Mouse (Mus musculus) forebrain, postnatal 0 days (tissue): ENCODE results near the gene Myo10. TPM values are rescaled to one million over a fixed set of nuclear protein-coding genes. Genes with fewer than 3 reads are reported as not detected.
A peak's percentile ranks its signal among the peaks of the same experiment; 100 is the strongest.

Experiments used
- ATAC-seq: fragments of 200-750 bp; cut with Nextera tagmentation; 2 replicates; pipeline ENCODE4 v1.8.0; 2017; ENCODE audit warnings: mild to moderate bottlenecking, moderate library complexity
- DNase-seq: peaks from one replicate; pipeline ENCODE4 v3.0.0-alpha.2; 2015
- H3K27ac ChIP-seq: fragments of 300-500 bp; sonication (generic); 2 replicates; pipeline ENCODE4 v1.5.1; 2014; ENCODE audit warnings: low read depth, mild to moderate bottlenecking, antibody characterized with exemption, low read length, moderate library complexity, mixed read lengths
- H3K27me3 ChIP-seq: fragments of 300-500 bp; sonication (generic); 2 replicates; pipeline ENCODE4 v1.6.1; 2014; ENCODE audit warnings: mild to moderate bottlenecking, low read length, mixed read lengths; ENCODE audit not compliant: insufficient read depth
- H3K36me3 ChIP-seq: fragments of 300-500 bp; sonication (generic); 2 replicates; pipeline ENCODE4 v1.6.1; 2014; ENCODE audit warnings: mild to moderate bottlenecking, moderate library complexity; ENCODE audit not compliant: insufficient read depth
- H3K4me1 ChIP-seq: fragments of 300-500 bp; sonication (generic); 2 replicates; pipeline ENCODE4 v1.6.1; 2014; ENCODE audit warnings: antibody characterized with exemption; ENCODE audit not compliant: insufficient read depth
- H3K4me2 ChIP-seq: fragments of 300-500 bp; sonication (generic); 2 replicates; pipeline ENCODE4 v1.6.1; 2014; ENCODE audit warnings: low read depth, mild to moderate bottlenecking, moderate library complexity
- H3K4me3 ChIP-seq: fragments of 300-500 bp; sonication (generic); 2 replicates; pipeline ENCODE4 v1.5.1; 2014; ENCODE audit warnings: low read depth, low read length, mixed read lengths
- H3K9ac ChIP-seq: fragments of 300-500 bp; sonication (generic); 2 replicates; pipeline ENCODE4 v1.6.1; 2014; ENCODE audit warnings: mild to moderate bottlenecking
- H3K9me3 ChIP-seq: fragments of 300-500 bp; sonication (generic); 2 replicates; pipeline ENCODE4 v1.6.1; 2016; ENCODE audit warnings: low read length
- CTCF ChIP-seq: sonication (generic); IDR thresholded peaks from 2 replicates; pipeline ENCODE4 v1.5.1; 2016; ENCODE audit warnings: antibody characterized with exemption, control low read depth, low read depth
- WGBS: fragments of 180-500 bp; shearing (Covaris S2); extraction: QIAGEN DNeasy Blood & Tissue Kit; methylation state at CpG from one replicate; pipeline ENCODE4 v1.1.7; 2014; 5-methylcytosine and 5-hydroxymethylcytosine counted together
- polyA plus RNA-seq: library from polyadenylated mRNA; unstranded; fragments of >200 nt; fragmentation: Nextera tagmentation; extraction: Ambion mirVana; gene quantifications from 2 replicates; pipeline ENCODE4 v1.2.1, GENCODE M21; 2015
- total RNA-seq: library from RNA; depleted of rRNA; stranded (reverse); fragments of >200 nt; gene quantifications from 2 replicates; pipeline ENCODE4 v1.2.3, GENCODE M21; 2014

The Myo10 gene
- total and polyA plus RNA-seq, 2 experiments from 2014 or later, result 22.3 to 24.2 TPM

- WGBS, result 94% methylated on average over 17 of the region's 17 CpGs
- H3K36me3 ChIP-seq, result peaks cover 33% of the 10 kb centered on the region
Observed at GRCm38 (mm10) chr15:25806363-25806762, 184.0 kb downstream of the Myo10 start.

DNA sequence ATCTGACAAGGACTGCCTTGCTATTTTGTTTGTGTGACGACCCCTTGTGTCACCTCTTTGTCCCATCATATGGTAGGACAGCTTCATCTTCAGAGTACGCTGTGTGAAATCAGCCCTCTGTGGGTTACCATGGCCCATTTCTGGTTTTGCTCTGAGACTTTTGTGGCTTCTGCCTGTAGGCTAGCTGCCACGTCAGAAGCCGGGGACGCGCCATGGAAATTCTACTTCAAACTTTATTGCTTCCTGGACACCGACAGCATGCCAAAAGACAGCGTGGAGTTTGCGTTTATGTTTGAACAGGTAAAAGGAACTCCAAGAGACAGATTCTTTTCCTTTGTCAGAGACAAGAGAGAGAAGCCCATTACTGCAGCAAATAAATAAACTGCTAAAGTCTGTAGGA, 184.6 kb downstream of the Myo10 start:
- DNase-seq, result no peak
- H3K9ac ChIP-seq, result no peak overlapping the region
- no peak for ATAC-seq
- no peaks in the 10 kb centered on the region for H3K4me1 ChIP-seq
- 95% methylated on average over 9 of the region's 9 CpGs for WGBS
- H3K36me3 ChIP-seq, result peaks cover 33% of the 10 kb centered on the region
- H3K9me3 ChIP-seq, result no peaks in the 10 kb centered on the region
- TF ChIP-seq CTCF, result no peak
- no peak overlapping the region for H3K27ac ChIP-seq
- no peak overlapping the region for H3K4me3 ChIP-seq
- H3K4me2 ChIP-seq, result no peak overlapping the region
- H3K27me3 ChIP-seq, result no peaks in the 10 kb centered on the region

More at GRCm38 (mm10) chr15:25806363-25806762, 184.0 kb downstream of the Myo10 start:
- no peak for TF ChIP-seq CTCF
- Histone ChIP-seq H3K4me2 (no peak overlapping the region), H3K27ac (no peak overlapping the region), H3K27me3 (no peaks in the 10 kb centered on the region), H3K4me3 (no peak overlapping the region), H3K9ac (no peak overlapping the region), H3K9me3 (no peaks in the 10 kb centered on the region), H3K4me1 (0 out of 2 replicates have a peak, but pooled peaks cover 2% of the 10 kb centered on the region)
- no peak for DNase-seq
- ATAC-seq, result no peak

DNA sequence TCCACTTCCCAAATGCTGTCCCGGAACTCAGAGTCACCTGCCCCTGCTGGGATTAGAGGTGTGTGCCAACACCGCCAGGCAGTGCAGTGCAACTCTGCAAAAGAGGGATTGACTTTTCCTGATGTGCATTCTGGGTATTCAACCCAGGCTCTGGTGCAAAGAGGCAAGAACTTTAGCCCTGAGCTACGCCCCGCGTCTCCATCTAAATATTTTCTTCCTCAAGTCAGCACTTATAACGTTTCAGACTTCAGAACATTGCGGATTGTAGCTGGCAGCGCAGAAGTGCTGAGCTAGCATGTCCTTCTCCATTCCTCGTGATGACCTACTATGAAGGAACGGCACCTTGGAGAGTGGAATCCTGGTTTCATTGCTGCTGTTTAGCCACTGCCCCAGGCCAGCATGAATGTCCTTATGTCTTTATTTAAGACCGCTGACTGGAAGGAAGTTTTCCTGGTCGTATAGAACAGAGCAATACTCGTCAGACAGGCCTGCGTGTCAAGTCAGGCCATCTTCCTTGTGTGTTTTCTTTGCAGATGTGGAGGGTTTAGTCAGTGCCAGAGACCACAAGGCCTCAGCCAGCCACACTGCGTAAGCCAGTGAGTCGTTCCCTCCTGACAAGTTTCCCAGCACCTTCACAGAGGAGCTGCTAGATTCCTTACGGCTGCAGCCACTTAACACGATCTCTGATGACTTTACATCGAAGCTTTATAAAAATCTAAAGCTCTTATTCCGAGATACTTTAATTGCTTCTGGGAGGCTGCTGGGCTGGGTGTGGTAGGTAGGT, 186.5 kb downstream of the Myo10 start:
- no peak for ATAC-seq

GRCm38 (mm10) chr15:25809669-25810068, 187.3 kb downstream of the Myo10 start:
- TF ChIP-seq CTCF, result no peak
- Histone ChIP-seq H3K9me3 (no peaks in the 10 kb centered on the region), H3K4me2 (no peak overlapping the region), H3K9ac (no peak overlapping the region), H3K27ac (no peak overlapping the region), H3K4me3 (no peak overlapping the region), H3K4me1 (no peaks in the 10 kb centered on the region), H3K36me3 (peaks cover 21% of the 10 kb centered on the region), H3K27me3 (no peaks in the 10 kb centered on the region)
- 83% methylated on average over 6 of the region's 6 CpGs for WGBS
- ATAC-seq, result no peak
- no peak for DNase-seq

More for the DNA sequence above, 186.5 kb downstream of the Myo10 start:
- no peak for DNase-seq
- WGBS, result 88% methylated on average over 20 of the region's 20 CpGs
- Histone ChIP-seq H3K36me3 (peaks cover 28% of the 10 kb centered on the region), H3K4me1 (no peaks in the 10 kb centered on the region), H3K27me3 (no peaks in the 10 kb centered on the region), H3K9ac (no peak overlapping the region), H3K9me3 (no peaks in the 10 kb centered on the region), H3K4me3 (no peak overlapping the region), H3K4me2 (no peak overlapping the region), H3K27ac (no peak overlapping the region)
- TF ChIP-seq CTCF, result no peak

- 0 out of 2 replicates have a peak, but pooled peaks cover 3% of the 10 kb centered on the region for H3K9me3 ChIP-seq
- whole genome bisulfite sequencing, result 88% methylated on average over 11 of the region's 11 CpGs
- H3K27ac ChIP-seq, result no peak overlapping the region
- ATAC-seq (no peak), DNase-seq (no peak)
- H3K4me3 ChIP-seq, result no peak overlapping the region
- no peak overlapping the region for H3K4me2 ChIP-seq
- no peaks in the 10 kb centered on the region for H3K27me3 ChIP-seq
- no peak overlapping the region for H3K9ac ChIP-seq
- no peaks in the 10 kb centered on the region for H3K4me1 ChIP-seq
- peak; percentile 46 for TF ChIP-seq CTCF
- H3K36me3 ChIP-seq, result peaks cover 18% of the 10 kb centered on the region
Observed at GRCm38 (mm10) chr15:25811834-25812250, 189.5 kb downstream of the Myo10 start.

GRCm38 (mm10) chr15:25812479-25812878, 190.2 kb downstream of the Myo10 start:
- H3K9ac ChIP-seq, result no peak overlapping the region

DNA sequence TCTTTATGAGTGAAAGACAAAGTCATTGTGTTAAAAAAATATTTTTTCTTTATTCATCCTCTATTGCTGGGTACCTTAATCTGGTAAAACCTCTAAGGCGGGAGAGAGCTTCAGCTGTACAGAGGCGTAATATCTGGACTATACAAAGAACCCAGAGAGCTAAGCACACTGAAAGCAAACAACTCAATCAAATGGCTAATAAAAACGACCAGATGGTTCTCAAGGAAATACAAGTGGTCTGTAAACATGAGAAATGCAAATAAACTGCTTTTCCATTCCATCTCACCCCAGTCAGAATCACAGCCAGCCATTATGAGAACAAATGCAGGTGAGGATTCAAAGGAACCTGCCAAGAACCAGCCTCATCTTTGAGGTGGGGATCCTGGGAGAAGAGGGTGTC, 192.2 kb downstream of the Myo10 start:
- no peak overlapping the region for H3K4me3 ChIP-seq
- H3K4me2 ChIP-seq, result no peak overlapping the region

More at GRCm38 (mm10) chr15:25812479-25812878, 190.2 kb downstream of the Myo10 start:
- ATAC-seq (no peak), DNase-seq (no peak)
- WGBS, result 77% methylated on average over 12 of the region's 12 CpGs
- Histone ChIP-seq H3K36me3 (peaks cover 13% of the 10 kb centered on the region), H3K4me1 (no peaks in the 10 kb centered on the region), H3K4me2 (no peak overlapping the region), H3K27ac (no peak overlapping the region), H3K9me3 (0 out of 2 replicates have a peak, but pooled peaks cover 3% of the 10 kb centered on the region), H3K27me3 (no peaks in the 10 kb centered on the region), H3K4me3 (no peak overlapping the region)
- TF ChIP-seq CTCF, result no peak

More for the DNA sequence above, 192.2 kb downstream of the Myo10 start:
- Histone ChIP-seq H3K36me3 (peaks cover 9% of the 10 kb centered on the region; the same call in 1 of the 2 replicates), H3K9ac (no peak overlapping the region), H3K4me1 (no peaks in the 10 kb centered on the region), H3K27me3 (no peaks in the 10 kb centered on the region), H3K27ac (no peak overlapping the region), H3K9me3 (0 out of 2 replicates have a peak, but pooled peaks cover 3% of the 10 kb centered on the region)
- no peak for DNase-seq
- 62% methylated on average over 3 of the region's 3 CpGs for WGBS
- ATAC-seq, result no peak
- TF ChIP-seq CTCF, result no peak
